Mouse (Mus musculus): ENCODE measurements around the gene Lrg1.

GRCm38 (mm10) chr17:56148280-56148679, 26.5 kb upstream of the Lrg1 start:
- TF ChIP-seq CTCF (IDR thresholded peaks at IDR 0.05; ENCODE audit: low read depth, low read length), result no peak
- TF ChIP-seq POLR2A (IDR thresholded peaks at IDR 0.05; ENCODE audit: borderline replicate concordance, low read depth, low read length), result no peak

All from bone marrow macrophage, adult 2 months (primary cell).